Comparison of ENCODE assay signal across 8 mouse cellular contexts in genomic region chr15:98990669-98991539, GRCm38 (mm10). TPM values are rescaled to one million over a fixed set of nuclear protein-coding genes. Genes with fewer than 3 reads are reported as not detected.
DNase-seq lines count a peak whose midpoint lies in the region; ATAC-seq and TF ChIP-seq lines count a peak whose summit lies in the region.

No protein-coding gene starts in this region.

- ATAC-seq in forebrain, embryonic 11.5 days (replicated peaks; ENCODE audit: low FRiP score), result no peak

- H3K9me3 ChIP-seq in forebrain, embryonic 11.5 days (ENCODE audit: control insufficient read depth, low read length), result no peaks in the 10 kb centered on the region

- peaks cover 61% of the 10 kb centered on the region for H3K4me1 ChIP-seq in forebrain, embryonic 11.5 days (replicated peaks; ENCODE audit: control insufficient read depth, insufficient read depth, low read length)

- no peaks in the 10 kb centered on the region for H3K27me3 ChIP-seq in C2C12 (ENCODE audit: control insufficient read depth, insufficient read depth, insufficient read length)
- no peaks in the 10 kb centered on the region for H3K27me3 ChIP-seq in forebrain, embryonic 11.5 days (ENCODE audit: control insufficient read depth, insufficient read depth, low read length)

- DNase-seq in adrenal gland, postnatal 14 days, result peak; percentile 38
- DNase-seq in adrenal gland, postnatal 36 days, result no peak
- peak; percentile 70 for DNase-seq in forebrain, embryonic 11.5 days (ENCODE audit: low spot score)
- DNase-seq in frontal cortex, adult 2 months (ENCODE audit: extremely low spot score in 1 of 2, low spot score in 1 of 2), result no peak
- DNase-seq in lung, postnatal 10 days, result no peak
- DNase-seq in right cerebral cortex, postnatal 4 days, result no peak

- peak overlapping the region; percentile 21 for H3ac ChIP-seq in C2C12 (ENCODE audit: control insufficient read depth, insufficient read length, low read depth)

- TF ChIP-seq CTCF in C2C12 (IDR thresholded peaks at IDR 0.05; ENCODE audit: control insufficient read depth, insufficient read depth, insufficient read length), result no peak

- H3K36me3 ChIP-seq in C2C12 (ENCODE audit: control insufficient read depth, insufficient read depth) (no peaks in the 10 kb centered on the region), macrophage (ENCODE audit: inconsistent target) (no peaks in the 10 kb centered on the region)
- H3K36me3 ChIP-seq in forebrain, embryonic 11.5 days (ENCODE audit: control insufficient read depth, insufficient read depth, low read length), result no peaks in the 10 kb centered on the region

- no peaks in the 10 kb centered on the region for H3K79me3 ChIP-seq in C2C12 (ENCODE audit: low read depth)

- peak overlapping the region; percentile 7 for H3K4me3 ChIP-seq in C2C12 (ENCODE audit: insufficient read depth, poor library complexity, severe bottlenecking)
- peak overlapping the region; percentile 16 for H3K4me3 ChIP-seq in forebrain, embryonic 11.5 days (ENCODE audit: low read depth, low read length)
- no peak overlapping the region for H3K4me3 ChIP-seq in macrophage (ENCODE audit: inconsistent target)

- 10% methylated on average over 15 of the region's 15 CpGs for WGBS in forebrain, embryonic 11.5 days
- 89% methylated on average over 14 of the region's 15 CpGs for WGBS in macrophage (ENCODE audit: missing documents)

- H3K9ac ChIP-seq in forebrain, embryonic 11.5 days (ENCODE audit: low read length), result peak overlapping the region; percentile 74

- no peaks in the 10 kb centered on the region for H3K79me2 ChIP-seq in C2C12 (ENCODE audit: control insufficient read depth, insufficient read depth)
- H3K79me2 ChIP-seq in macrophage (ENCODE audit: inconsistent target), result no peaks in the 10 kb centered on the region

- peak overlapping the region; percentile 79 for H3K27ac ChIP-seq in forebrain, embryonic 11.5 days (ENCODE audit: low read depth, low read length)
- peak overlapping the region; percentile 94 for H3K27ac ChIP-seq in macrophage

- H3K4me2 ChIP-seq in forebrain, embryonic 11.5 days (ENCODE audit: low read depth, low read length, severe bottlenecking), result peak overlapping the region; percentile 68

TF ChIP-seq in C2C12, 6 proteins besides CTCF, POLR2A, EP300 and RAD21:
- TF ChIP-seq MAX (IDR thresholded peaks at IDR 0.05), result no peak
- TF ChIP-seq MYOG (IDR thresholded peaks at IDR 0.05; ENCODE audit: control insufficient read depth, extremely low read depth, insufficient read length), result no peak
- TF ChIP-seq CEBPB (IDR thresholded peaks at IDR 0.05; ENCODE audit: low read depth), result no peak
- TF ChIP-seq FOSL1 (IDR thresholded peaks at IDR 0.05; ENCODE audit: insufficient read depth, low read length, poor library complexity, severe bottlenecking), result no peak
- no peak for TF ChIP-seq USF1 (IDR thresholded peaks at IDR 0.05; ENCODE audit: low read depth)
- TF ChIP-seq MYOD1 (IDR thresholded peaks at IDR 0.05; ENCODE audit: control insufficient read depth, insufficient read length, low read depth), result no peak

RNA-seq across cellular contexts. Expression of gene Tuba1a, which starts 37.4 kb away (rescaled TPM):
- 124 and 185 TPM in 2 replicates for total RNA-seq in adrenal gland, postnatal 14 days (2021)
- total RNA-seq in adrenal gland, postnatal 36 days (2021), result 100 to 1,000 TPM in 1 of 2 experiments, 10 to 100 TPM in 1; 87.9 to 123 TPM
- polyA plus RNA-seq in C2C12 (2012; fragmentation: generic; extraction: Trizol) (2,758 TPM), macrophage (2018) (37.8 to 73.9 TPM (median 54.5 TPM) in 3 replicates)
- 5,083 and 5,852 TPM in 2 replicates for polyA plus RNA-seq in forebrain, embryonic 11.5 days (2014; fragmentation: Nextera tagmentation; extraction: Ambion mirVana)
- total RNA-seq in macrophage (2018; cell fraction: chromatin; rRNA removed), result 10 to 100 TPM in 1 of 26 experiments, 1 to 10 TPM in 23, under 1 TPM in 1, not detected in 1; 0.95 to 61.2 (median 3.6) TPM
- total RNA-seq in macrophage (2018; cell fraction: cytosol; rRNA removed), result 10 to 100 TPM; 43.8 to 83.3 (median 62.4) TPM
- 10 to 100 TPM in 23 of 26 experiments, 1 to 10 TPM in 3; 7.0 to 40.8 (median 19.8) TPM for total RNA-seq in macrophage (2018; cell fraction: nucleus; rRNA removed)
- polyA plus RNA-seq in frontal cortex, adult 2 months (2012; rRNA removed), result 1,817 and 1,854 TPM in 2 replicates

RNA-seq across cellular contexts. Expression of gene Gm49450, which starts 37.6 kb away (rescaled TPM):
- not detected in 2 replicates for total RNA-seq in adrenal gland, postnatal 14 days (2021)
- not detected for total RNA-seq in adrenal gland, postnatal 36 days (2021)
- polyA plus RNA-seq in C2C12 (2012; fragmentation: generic; extraction: Trizol), result 0.22 TPM
- polyA plus RNA-seq in forebrain, embryonic 11.5 days (2014; fragmentation: Nextera tagmentation; extraction: Ambion mirVana), result not detected in 2 replicates
- total RNA-seq in macrophage (2018; cell fraction: chromatin; rRNA removed), result 1 to 10 TPM in 2 of 26 experiments, not detected in 24; 1.0 to 1.4 TPM
- total RNA-seq in macrophage (2018; cell fraction: cytosol; rRNA removed), result not detected
- total RNA-seq in macrophage (2018; cell fraction: nucleus; rRNA removed), result not detected
- 0.27 TPM in 1 of 3 replicates, not detected in the others for polyA plus RNA-seq in macrophage (2018)
- polyA plus RNA-seq in frontal cortex, adult 2 months (2012; rRNA removed), result 0.17 and 3.5 TPM in 2 replicates

RNA-seq across cellular contexts. Expression of gene Tuba1c, which starts 38.8 kb away (rescaled TPM):
- 200 and 223 TPM in 2 replicates for total RNA-seq in adrenal gland, postnatal 14 days (2021)
- 100 to 1,000 TPM; 272 to 276 TPM for total RNA-seq in adrenal gland, postnatal 36 days (2021)
- polyA plus RNA-seq in C2C12 (2012; fragmentation: generic; extraction: Trizol) (976 TPM), macrophage (2018) (112 to 385 TPM (median 315 TPM) in 3 replicates)
- 142 and 160 TPM in 2 replicates for polyA plus RNA-seq in forebrain, embryonic 11.5 days (2014; fragmentation: Nextera tagmentation; extraction: Ambion mirVana)
- total RNA-seq in macrophage (2018; cell fraction: chromatin; rRNA removed), result 100 to 1,000 TPM in 10 of 26 experiments, 10 to 100 TPM in 16; 29.8 to 187 (median 71.5) TPM
- 100 to 1,000 TPM; 160 to 470 (median 218) TPM for total RNA-seq in macrophage (2018; cell fraction: cytosol; rRNA removed)
- total RNA-seq in macrophage (2018; cell fraction: nucleus; rRNA removed), result 100 to 1,000 TPM in 18 of 26 experiments, 10 to 100 TPM in 8; 64.8 to 241 (median 115) TPM
- 5.8 and 10.6 TPM in 2 replicates for polyA plus RNA-seq in frontal cortex, adult 2 months (2012; rRNA removed)

RNA-seq across cellular contexts. Expression of gene Tuba1b, which starts 56.5 kb away (rescaled TPM):
- total RNA-seq in adrenal gland, postnatal 14 days (2021), result 337 and 342 TPM in 2 replicates
- 100 to 1,000 TPM; 252 to 276 TPM for total RNA-seq in adrenal gland, postnatal 36 days (2021)
- polyA plus RNA-seq in C2C12 (2012; fragmentation: generic; extraction: Trizol) (3,512 TPM), macrophage (2018) (371 to 1,063 TPM (median 789 TPM) in 3 replicates)
- polyA plus RNA-seq in forebrain, embryonic 11.5 days (2014; fragmentation: Nextera tagmentation; extraction: Ambion mirVana), result 2,366 and 2,605 TPM in 2 replicates
- 100 to 1,000 TPM in 1 of 26 experiments, 10 to 100 TPM in 25; 26.7 to 113 (median 46.1) TPM for total RNA-seq in macrophage (2018; cell fraction: chromatin; rRNA removed)
- total RNA-seq in macrophage (2018; cell fraction: cytosol; rRNA removed), result 100 to 1,000 TPM; 295 to 861 (median 494) TPM
- 100 to 1,000 TPM in 19 of 26 experiments, 10 to 100 TPM in 7; 59.3 to 433 (median 153) TPM for total RNA-seq in macrophage (2018; cell fraction: nucleus; rRNA removed)
- 1,157 and 1,186 TPM in 2 replicates for polyA plus RNA-seq in frontal cortex, adult 2 months (2012; rRNA removed)

Comparison
In these comparisons a context has a peak if more than half of its experiments do, and no peak if none do; other contexts are left out.
1. DNase-seq: peak in adrenal gland, postnatal 14 days (single experiment) and forebrain, embryonic 11.5 days (single experiment); none in adrenal gland, postnatal 36 days (0 of 2), frontal cortex, adult 2 months (0 of 2), lung, postnatal 10 days (single experiment) and right cerebral cortex, postnatal 4 days (single experiment).
2. RNA of gene Tuba1a, which starts 37.4 kb away (polyA plus RNA-seq): 5,083 to 5,852 TPM in forebrain, embryonic 11.5 days, 2,758 TPM in C2C12 (single experiment) and 1,817 to 1,854 TPM in frontal cortex, adult 2 months; 37.8 to 73.9 TPM in macrophage; every median in the first group is over 10 times any median in the second.